Mouse (Mus musculus): ENCODE data around the gene Pou3f3.

DNA sequence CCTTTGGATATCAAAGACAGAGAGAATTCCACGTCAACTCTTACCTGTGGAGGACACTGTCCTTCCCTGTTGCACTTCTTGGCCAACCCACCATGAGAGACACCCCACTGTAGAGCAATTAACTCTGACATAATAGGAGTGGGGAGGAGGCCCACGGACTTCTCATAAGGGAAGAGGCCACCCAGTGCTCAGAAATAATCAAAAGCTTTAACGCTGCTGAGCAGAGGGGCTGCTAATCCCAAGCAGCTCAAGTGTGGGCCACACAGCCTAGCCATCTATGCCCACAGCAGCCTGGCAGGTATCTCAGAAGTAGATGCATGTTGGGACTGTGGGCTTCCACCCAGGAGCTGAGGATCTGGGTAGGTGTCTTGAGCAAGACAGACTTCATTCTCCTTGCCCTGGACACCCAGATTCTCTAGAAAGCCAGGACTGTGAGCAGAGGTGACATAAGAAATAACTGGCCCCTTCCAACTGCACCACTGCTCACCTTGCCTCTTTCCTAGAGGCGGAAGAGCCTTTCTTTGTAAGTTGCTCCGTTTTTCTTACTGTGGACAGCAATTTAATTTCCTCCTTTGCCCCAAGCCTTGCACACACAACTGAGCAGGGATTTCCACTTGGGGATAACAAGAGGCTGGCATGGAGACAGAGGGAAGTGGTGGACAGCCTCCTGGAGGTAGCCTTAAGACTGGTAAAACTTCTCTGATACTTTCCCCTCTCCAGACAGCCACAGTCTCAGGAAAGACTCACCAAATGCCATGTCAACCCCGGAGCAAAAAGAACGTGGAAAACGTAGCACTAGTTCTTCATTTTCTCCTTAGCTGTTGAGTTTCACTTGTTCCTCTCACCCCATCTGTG, 16.1 kb downstream of the Pou3f3 start:
- TF ChIP-seq CTCF (IDR thresholded peaks at IDR 0.05; ENCODE audit: low read depth) (no peak), EP300 (IDR thresholded peaks at IDR 0.05; ENCODE audit: low read depth) (no peak)

Measured in liver, embryonic 14.5 days (tissue).